Mouse (Mus musculus) lung, adult 2 months (tissue): ENCODE results near the gene Dtd2.

Experiments used
- CTCF ChIP-seq: fragments of 200-500 bp; IDR thresholded peaks from 2 replicates; pipeline ENCODE4 v1.5.1; 2011; ENCODE audit warnings: mild to moderate bottlenecking, low read length, control low read depth; ENCODE audit not compliant: insufficient read depth
- POLR2A ChIP-seq: fragments of 200-500 bp; IDR thresholded peaks from 2 replicates; pipeline ENCODE4 v1.6.1; 2011; ENCODE audit warnings: low read depth, mild to moderate bottlenecking, control low read depth, low read length, borderline replicate concordance; ENCODE audit errors: extremely low read depth

GRCm38 (mm10) chr12:52049324-52049723 lies 43.0 kb upstream of the Dtd2 start:
- TF ChIP-seq POLR2A (no peak), CTCF (no peak)
